8 mouse cellular contexts compared by ENCODE assay signal in genomic region chr13:89539205-89539886, GRCm38 (mm10). TPM values are rescaled to one million over a fixed set of nuclear protein-coding genes. Genes with fewer than 3 reads are reported as not detected.
DNase-seq lines count a peak whose midpoint lies in the region; ATAC-seq lines count a peak whose summit lies in the region.

Hapln1 (plus strand) TSS chr13:89539796.

- peak within 1 kb of the TSS; percentile 61 for H3K27ac ChIP-seq in lung, embryonic 16.5 days (ENCODE audit: low read length)

- no peaks in the 10 kb centered on the region for H3K9me3 ChIP-seq in lung, embryonic 16.5 days (ENCODE audit: control insufficient read depth, low read length)

- peak; percentile 26 for DNase-seq in layer of hippocampus, adult 11-12 months (ENCODE audit: low spot score)
- no peak for DNase-seq in layer of hippocampus, adult 9-10 months (ENCODE audit: low spot score)
- peak; percentile 85 for DNase-seq in embryo, embryonic 11 days
- DNase-seq in heart, postnatal 10 days, result peak; percentile 7 to 23
- peak; percentile 15 to 46 for DNase-seq in layer of hippocampus, adult 8-10 months (ENCODE audit: low spot score in 2 of 2)
- DNase-seq in retina, embryonic 14.5 days (ENCODE audit: low spot score), result peak; percentile 73
- DNase-seq in MN1 (ENCODE audit: low spot score), result no peak

- WGBS in lung, embryonic 16.5 days, result under 1% methylated on average over 29 of the region's 29 CpGs

- H3K4me3 ChIP-seq in lung, embryonic 16.5 days (ENCODE audit: low read length), result peak within 1 kb of the TSS; percentile 44

- ATAC-seq in lung, embryonic 16.5 days (ENCODE audit: low read depth), result peak; percentile 87

- peak within 1 kb of the TSS; percentile 52 for H3K9ac ChIP-seq in lung, embryonic 16.5 days (ENCODE audit: low read length)

- H3K4me1 ChIP-seq in lung, embryonic 16.5 days (replicated peaks; ENCODE audit: control insufficient read depth, insufficient read depth, low read length), result no peaks in the 10 kb centered on the region

- no peaks in the 10 kb centered on the region for H3K27me3 ChIP-seq in lung, embryonic 16.5 days (ENCODE audit: control insufficient read depth, insufficient read depth, low read depth, low read length)

- H3K4me2 ChIP-seq in lung, embryonic 16.5 days (ENCODE audit: low read depth, low read length), result peak within 1 kb of the TSS; percentile 59

- intact Hi-C loops in heart, postnatal 10 days (cut with DNase I), result no loop called here

- H3K36me3 ChIP-seq in lung, embryonic 16.5 days (ENCODE audit: control insufficient read depth, insufficient read depth, low read length), result no peaks in the 10 kb centered on the region

RNA-seq across cellular contexts. Expression of gene Hapln1, which starts in this region (rescaled TPM):
- total RNA-seq in heart, postnatal 10 days (2021), result 1 to 10 TPM in 1 of 2 experiments, under 1 TPM in 1; 0.74 to 1.2 TPM
- total RNA-seq in layer of hippocampus, adult 8-10 months (2022), result 10 to 100 TPM; 26.1 to 34.6 (median 33.0) TPM
- 18.9 and 21.6 TPM in 2 replicates for polyA plus RNA-seq in lung, embryonic 16.5 days (2015; fragmentation: Nextera tagmentation; extraction: Ambion mirVana)

Comparison
In these comparisons a context has a peak if more than half of its experiments do, and no peak if none do; other contexts are left out.
1. RNA of gene Hapln1 (total RNA-seq): 26.1 to 34.6 TPM in layer of hippocampus, adult 8-10 months; 0.74 to 1.2 TPM in heart, postnatal 10 days; every median in the first group is over 10 times any median in the second.
2. DNase-seq: peak in layer of hippocampus, adult 11-12 months (single experiment), embryo, embryonic 11 days (single experiment), heart, postnatal 10 days (2 of 2), layer of hippocampus, adult 8-10 months (2 of 2) and retina, embryonic 14.5 days (single experiment); none in layer of hippocampus, adult 9-10 months (single experiment) and MN1 (single experiment).